Mouse (Mus musculus): ENCODE measurements at regions not wholly inside any gene's neighbourhood (a gene's known extent, or its start where the extent isn't known, plus 50 kb on each side); places are given as distances from the start of the nearest gene placed in this dataset.
A peak's percentile ranks its signal among the peaks of the same experiment; 100 is the strongest.

DNA sequence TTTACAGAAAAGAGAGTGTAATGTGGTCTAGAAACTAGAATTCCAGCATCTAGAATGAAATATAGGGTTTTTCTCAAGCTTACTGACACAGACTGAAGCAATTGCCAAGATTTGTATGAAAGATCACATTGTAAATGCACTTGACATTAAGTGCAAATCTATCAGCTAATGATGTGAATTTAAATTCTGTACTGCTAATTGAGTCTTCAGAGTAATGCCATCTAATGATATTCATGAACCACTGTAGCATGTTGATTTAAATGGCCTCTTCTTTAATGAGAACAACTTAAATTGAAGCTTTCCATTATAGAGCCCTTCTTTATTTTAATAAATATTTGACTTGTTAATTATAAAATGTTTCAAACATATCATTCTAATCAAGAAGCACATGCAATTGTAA is 2102.8 kb upstream of the Gm12353 start:
- Histone ChIP-seq H3K9me3 (no peaks in the 10 kb centered on the region), H3K9ac (replicated peaks) (no peak overlapping the region), H3K27me3 (no peaks in the 10 kb centered on the region), H3K36me3 (no peaks in the 10 kb centered on the region), H3K4me1 (no peaks in the 10 kb centered on the region), H3K4me3 (no peak overlapping the region), H3K4me2 (replicated peaks) (no peak overlapping the region), H3K27ac (replicated peaks) (no peak overlapping the region)
- ATAC-seq (replicated peaks) = peak; percentile 53

DNA sequence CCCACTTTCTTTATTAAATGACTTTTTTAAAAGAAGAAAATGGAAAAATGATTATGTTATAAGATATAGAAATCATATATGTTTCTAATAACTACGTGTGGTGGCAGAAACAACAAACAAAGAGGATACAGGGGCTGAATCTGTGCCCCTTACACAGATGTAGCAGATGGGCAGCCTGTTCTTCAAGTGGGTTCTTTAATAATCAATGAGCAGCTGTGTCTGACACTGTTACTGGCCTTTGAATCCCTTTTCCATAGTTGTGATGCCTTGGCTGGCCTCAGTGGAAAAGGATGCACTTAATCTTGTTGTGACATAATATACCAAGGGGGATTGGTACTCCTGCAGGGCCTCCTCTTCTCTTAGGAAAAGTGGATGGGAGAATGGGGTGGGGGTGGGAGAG is 2101.0 kb upstream of the Gm12353 start:
- no peak overlapping the region for H3K9ac ChIP-seq (replicated peaks)
- H3K27me3 ChIP-seq = no peaks in the 10 kb centered on the region
- 63% methylated on average over 1 of the region's 1 CpGs for WGBS
- H3K4me3 ChIP-seq = no peak overlapping the region
- H3K4me2 ChIP-seq (replicated peaks) = no peak overlapping the region
- no peak for ATAC-seq (replicated peaks)
- no peaks in the 10 kb centered on the region for H3K9me3 ChIP-seq
- no peak overlapping the region for H3K27ac ChIP-seq (replicated peaks)
- no peaks in the 10 kb centered on the region for H3K4me1 ChIP-seq
- H3K36me3 ChIP-seq = no peaks in the 10 kb centered on the region
